Mouse (Mus musculus) spleen, adult 2 months (tissue): ENCODE results near the gene Bcr. TPM values are rescaled to one million over a fixed set of nuclear protein-coding genes. Genes with fewer than 3 reads are reported as not detected.

ENCODE experiments used
- DNase-seq, 2 experiments: peaks; one replicate each; pipeline versions ENCODE4 v3.0.0 to v3.0.0-alpha.2; 2012 to 2021; ENCODE audit warnings: low spot score in 2 of 2, low read depth in 1 of 2
- H3K27ac ChIP-seq: fragments of 200-500 bp; 2 replicates; pipeline ENCODE4 v1.5.1; 2012; ENCODE audit warnings: low read length, inconsistent platforms; ENCODE audit not compliant: insufficient read depth
- H3K27me3 ChIP-seq: fragments of 200-500 bp; 2 replicates; pipeline ENCODE4 v1.6.1; 2012; ENCODE audit warnings: mild to moderate bottlenecking, moderate library complexity, low read length, inconsistent platforms; ENCODE audit not compliant: control insufficient read depth, insufficient read depth
- H3K36me3 ChIP-seq: fragments of 200-500 bp; 2 replicates; pipeline ENCODE4 v1.6.1; 2012; ENCODE audit warnings: mild to moderate bottlenecking, low read length, inconsistent platforms; ENCODE audit not compliant: control insufficient read depth, insufficient read depth
- H3K4me1 ChIP-seq: fragments of 200-500 bp; 2 replicates; pipeline ENCODE4 v1.6.1; 2011; ENCODE audit warnings: inconsistent platforms; ENCODE audit not compliant: control insufficient read depth, insufficient read depth, insufficient read length
- H3K4me3 ChIP-seq: fragments of 200-500 bp; 2 replicates; pipeline ENCODE4 v1.5.1; 2011; ENCODE audit warnings: mild to moderate bottlenecking, inconsistent platforms; ENCODE audit not compliant: insufficient read depth, insufficient read length; ENCODE audit errors: extremely low read depth
- CTCF ChIP-seq: fragments of 200-500 bp; IDR thresholded peaks from 2 replicates; pipeline ENCODE4 v1.5.1; 2011; ENCODE audit warnings: mild to moderate bottlenecking, inconsistent platforms; ENCODE audit not compliant: insufficient read depth, insufficient read length, insufficient replicate concordance; ENCODE audit errors: extremely low read depth
- POLR2A ChIP-seq: fragments of 200-500 bp; IDR thresholded peaks from 2 replicates; pipeline ENCODE4 v1.6.1; 2011; ENCODE audit warnings: low read depth, low read length, inconsistent platforms
- WGBS: fragments of 180-500 bp; shearing (Covaris S2); methylation state at CpG from one replicate; pipeline ENCODE4 v1.1.7; 2018; 5-methylcytosine and 5-hydroxymethylcytosine counted together
- polyA plus RNA-seq: library from polyadenylated mRNA; depleted of rRNA; stranded (reverse); fragments of >200 nt; gene quantifications from 2 replicates; pipeline ENCODE4 v1.2.3, GENCODE M21; 2012

The Bcr gene
- polyA plus RNA-seq, 1 experiment = 17.8 TPM

DNA sequence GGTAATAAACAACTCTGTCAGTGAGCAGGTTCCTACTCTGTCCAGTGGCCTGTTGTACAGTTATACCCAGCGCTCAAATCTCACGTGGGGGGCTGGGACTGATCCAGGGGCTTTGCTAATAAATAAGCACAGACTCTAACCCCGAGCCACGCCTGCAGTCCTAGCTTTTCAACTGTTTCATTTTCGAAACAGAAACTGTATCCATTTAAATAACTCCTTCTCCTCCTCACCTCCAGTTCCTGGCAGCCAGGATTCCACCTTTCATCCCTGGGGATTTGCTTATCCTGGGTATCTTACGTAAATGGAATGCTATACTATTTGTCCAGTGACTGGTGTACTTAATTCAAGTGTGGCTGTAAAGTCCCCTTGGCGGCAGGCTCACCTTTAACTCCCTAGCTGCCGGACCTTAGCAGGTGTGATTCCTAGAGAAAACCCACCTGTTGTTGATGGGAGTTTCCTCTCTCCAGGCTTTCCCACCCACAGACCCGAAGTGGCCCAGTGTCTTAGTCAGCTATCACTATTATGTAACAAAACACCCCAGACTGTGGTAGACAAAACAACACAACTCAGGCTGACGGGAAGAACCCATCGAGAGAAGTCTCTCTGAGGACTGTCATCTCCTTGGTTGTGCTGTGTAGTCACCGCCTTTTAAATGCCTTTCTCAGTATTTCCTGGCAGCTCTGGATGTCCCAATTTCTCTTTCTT, 8.4 kb downstream of the Bcr start:
- no peaks in the 10 kb centered on the region for H3K27me3 ChIP-seq
- WGBS = 69% methylated on average over 12 of the region's 12 CpGs
- peaks cover 7% of the 10 kb centered on the region; the same call in 1 of the 2 replicates for H3K4me1 ChIP-seq
- TF ChIP-seq CTCF = no peak
- no peak for TF ChIP-seq POLR2A
- no peak overlapping the region for H3K27ac ChIP-seq
- H3K4me3 ChIP-seq = no peak overlapping the region
- H3K36me3 ChIP-seq = no peaks in the 10 kb centered on the region
- DNase-seq = no peak

- 69% methylated on average over 11 of the region's 11 CpGs for WGBS
- H3K27ac ChIP-seq = no peak overlapping the region
- DNase-seq = no peak
- H3K36me3 ChIP-seq = no peaks in the 10 kb centered on the region
- no peak overlapping the region for H3K4me3 ChIP-seq
- TF ChIP-seq CTCF = no peak
- TF ChIP-seq POLR2A = no peak
- H3K4me1 ChIP-seq = peaks cover 5% of the 10 kb centered on the region; the same call in 1 of the 2 replicates
- no peaks in the 10 kb centered on the region for H3K27me3 ChIP-seq
Observed at GRCm38 (mm10) chr10:75070281-75070976, 10.0 kb downstream of the Bcr start.

DNA sequence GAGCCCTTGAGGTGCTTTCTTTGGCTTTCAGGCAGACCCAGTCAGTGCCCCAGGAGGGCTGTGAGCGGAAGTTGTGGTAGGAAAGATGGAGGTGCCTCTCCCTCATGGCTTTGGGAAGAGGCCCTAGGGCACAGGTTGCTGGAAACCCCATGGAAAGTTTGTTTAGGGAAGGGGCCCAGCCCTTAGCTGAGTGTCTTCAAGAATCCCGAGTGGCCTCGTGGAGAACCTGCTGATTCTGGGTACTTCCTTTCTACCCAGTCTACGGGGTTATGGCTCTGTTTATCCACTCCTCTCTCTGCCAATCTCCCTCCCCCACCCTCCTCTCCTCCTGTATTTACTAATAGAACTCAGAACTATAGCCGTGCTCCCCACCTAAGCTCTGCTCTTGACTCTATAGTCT, 15.3 kb downstream of the Bcr start:
- WGBS = 49% methylated on average over 5 of the region's 5 CpGs
- Histone ChIP-seq H3K27ac (no peak overlapping the region), H3K4me1 (peaks cover 8% of the 10 kb centered on the region; the same call in 1 of the 2 replicates), H3K4me3 (no peak overlapping the region), H3K27me3 (no peaks in the 10 kb centered on the region), H3K36me3 (no peaks in the 10 kb centered on the region)
- TF ChIP-seq CTCF = no peak
- TF ChIP-seq POLR2A = no peak
- DNase-seq = no peak

DNA sequence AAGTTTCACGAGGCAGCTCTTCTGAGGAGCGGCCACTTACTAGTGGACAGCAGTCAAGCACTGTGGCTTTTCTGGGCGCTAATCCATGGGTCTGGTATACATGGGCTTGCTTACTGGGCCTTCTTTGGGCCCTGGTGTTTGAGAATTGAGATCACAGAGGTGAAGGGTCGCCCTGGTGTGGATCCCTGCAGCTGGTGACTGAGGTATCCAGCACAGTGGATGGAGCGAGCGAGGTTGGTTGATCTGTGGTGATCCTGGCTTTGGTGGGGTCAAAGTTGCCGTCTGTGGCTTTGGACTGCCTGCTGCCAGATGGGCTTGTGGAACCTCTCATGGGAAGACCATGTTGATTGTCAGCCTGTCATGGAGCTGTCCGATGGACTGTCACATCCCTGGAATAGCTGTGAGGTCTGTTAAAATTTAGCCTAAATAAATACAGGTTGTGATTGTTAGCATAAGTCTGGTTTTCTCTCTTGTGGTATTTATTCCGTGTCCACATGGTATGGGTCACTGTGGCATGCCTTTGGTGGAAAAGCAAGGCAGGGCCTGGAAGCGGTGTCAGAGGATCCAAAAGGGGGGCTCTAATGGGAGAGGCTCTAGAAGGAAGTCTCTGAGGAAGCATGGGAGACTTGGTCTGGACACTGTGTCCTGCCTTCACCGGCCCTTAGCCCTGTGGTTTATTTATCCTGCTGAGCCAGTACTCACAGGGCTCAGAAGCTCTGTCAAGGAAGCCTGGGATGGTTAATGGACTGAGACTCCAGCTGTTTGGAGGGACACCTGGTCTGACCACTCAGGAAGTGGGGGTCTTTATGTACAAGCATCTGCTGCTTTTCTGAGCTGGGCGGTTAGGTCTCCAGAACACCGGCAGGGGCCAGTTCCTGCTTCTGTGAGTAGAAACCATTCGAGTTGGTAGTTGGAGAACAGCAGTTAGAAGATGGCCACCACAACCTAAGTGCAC, 18.1 kb downstream of the Bcr start:
- TF ChIP-seq CTCF (no peak), POLR2A (no peak)
- no peak for DNase-seq
- Histone ChIP-seq H3K4me3 (no peak overlapping the region), H3K27ac (no peak overlapping the region), H3K36me3 (no peaks in the 10 kb centered on the region), H3K4me1 (peaks cover 8% of the 10 kb centered on the region; the same call in 1 of the 2 replicates), H3K27me3 (no peaks in the 10 kb centered on the region)
- 57% methylated on average over 14 of the region's 14 CpGs for WGBS

- Histone ChIP-seq H3K27me3 (no peaks in the 10 kb centered on the region), H3K27ac (no peak overlapping the region), H3K4me1 (no peaks in the 10 kb centered on the region; the same call in 1 of the 2 replicates), H3K4me3 (no peak overlapping the region), H3K36me3 (no peaks in the 10 kb centered on the region)
- no peak for DNase-seq
- WGBS = 52% methylated on average over 1 of the region's 1 CpGs
- TF ChIP-seq CTCF (no peak), POLR2A (no peak)
Observed at GRCm38 (mm10) chr10:75085330-75085729, 24.9 kb downstream of the Bcr start.

- TF ChIP-seq CTCF (no peak), POLR2A (no peak)
Observed at GRCm38 (mm10) chr10:75088471-75088870, 28.1 kb downstream of the Bcr start.

More at GRCm38 (mm10) chr10:75088471-75088870, 28.1 kb downstream of the Bcr start:
- DNase-seq = no peak
- Histone ChIP-seq H3K36me3 (no peaks in the 10 kb centered on the region), H3K27me3 (no peaks in the 10 kb centered on the region), H3K4me1 (no peaks in the 10 kb centered on the region; the same call in 1 of the 2 replicates), H3K4me3 (no peak overlapping the region), H3K27ac (no peak overlapping the region)
- 87% methylated on average over 4 of the region's 4 CpGs for WGBS
